11 mouse cellular contexts compared by ENCODE assay signal in genomic region chr13:47480159-47480558, GRCm38 (mm10).
"Had no signal": no experiment of that assay in that cellular context is flagged by ENCODE, and none has a peak within 500 bp of the region (broad histone marks: within the 10 kb centered on the region; RNA-seq: fewer than 3 reads in every experiment).

No protein-coding gene starts in this region.

- H3K4me3 ChIP-seq: kidney, embryonic 15.5 days; limb, embryonic 13.5 days; midbrain, embryonic 15.5 days; neural tube, embryonic 12.5 days had no signal

- H3K27me3 ChIP-seq: limb, embryonic 13.5 days; midbrain, embryonic 15.5 days; neural tube, embryonic 12.5 days had no signal

- ATAC-seq: intestine, embryonic 16.5 days; midbrain, embryonic 15.5 days had no signal

- H3K9ac ChIP-seq: kidney, embryonic 15.5 days; limb, embryonic 13.5 days; liver, embryonic 14.5 days; midbrain, embryonic 15.5 days; neural tube, embryonic 12.5 days had no signal

- H3K36me3 ChIP-seq: kidney, embryonic 15.5 days; limb, embryonic 13.5 days; midbrain, embryonic 15.5 days; neural tube, embryonic 12.5 days had no signal

- H3K4me2 ChIP-seq: kidney, embryonic 15.5 days; limb, embryonic 13.5 days; midbrain, embryonic 11.5 days; midbrain, embryonic 15.5 days; neural tube, embryonic 12.5 days had no signal

- H3K4me1 ChIP-seq: kidney, embryonic 15.5 days; neural tube, embryonic 12.5 days had no signal

- H3K9me3 ChIP-seq: kidney, embryonic 15.5 days; limb, embryonic 13.5 days; midbrain, embryonic 15.5 days; neural tube, embryonic 12.5 days had no signal

- DNase-seq: kidney, adult 2 months; kidney, postnatal 14 days; left cerebral cortex, postnatal 4 days; thymus, postnatal 36 days had no signal

- H3K27ac ChIP-seq: kidney, embryonic 15.5 days; limb, embryonic 13.5 days; liver, embryonic 14.5 days; midbrain, embryonic 15.5 days; neural tube, embryonic 12.5 days had no signal
